Mouse (Mus musculus): Measurements from ENCODE around the gene Trp53. TPM values are rescaled to one million over a fixed set of nuclear protein-coding genes. Genes with fewer than 3 reads are reported as not detected.
"Not testable (repeated sequence)": the region's sequence is repeated elsewhere in the genome, so short reads cannot be mapped to it uniquely, and the experiment has no call there.

Trp53 gene
- polyA plus RNA-seq, 1 experiment from 2014 or later: 48.9 TPM

DNA sequence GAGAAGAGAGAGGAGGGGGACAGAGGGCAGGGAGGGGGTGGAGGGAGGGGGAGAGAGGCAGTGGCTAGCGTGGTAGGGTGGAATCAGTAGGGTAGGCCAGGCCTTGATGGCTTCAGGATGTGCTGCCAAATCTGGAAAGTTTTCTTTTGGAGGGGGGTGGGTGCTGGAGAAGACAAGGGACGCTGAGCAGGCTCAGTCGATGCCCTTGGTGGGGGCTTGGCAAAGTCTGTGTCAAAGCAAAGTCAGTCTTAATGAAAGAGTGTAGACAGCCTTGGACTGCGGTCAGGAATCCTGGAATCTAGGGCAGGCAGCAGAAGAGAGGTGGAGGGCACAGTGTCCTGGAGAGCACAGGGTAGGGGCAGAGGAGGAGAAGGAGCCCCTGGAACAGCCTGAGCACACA lies 30.7 kb downstream of the Trp53 start:
- 74% methylated on average over 4 of the region's 4 CpGs for WGBS
- no peaks in the 10 kb centered on the region for H3K36me3 ChIP-seq (ENCODE audit: control insufficient read depth, insufficient read depth, low read length)
- ATAC-seq: no peak
- peaks cover 9% of the 10 kb centered on the region; the same call in 1 of the 2 replicates for H3K4me1 ChIP-seq (ENCODE audit: control insufficient read depth, insufficient read depth, low read length)
- H3K4me3 ChIP-seq (ENCODE audit: low read depth, low read length): no peak overlapping the region
- no peak overlapping the region for H3K9ac ChIP-seq (ENCODE audit: low read depth, low read length)
- H3K27ac ChIP-seq (ENCODE audit: low read length): no peak overlapping the region
- H3K4me2 ChIP-seq (ENCODE audit: low read length): no peak overlapping the region
- no peaks in the 10 kb centered on the region for H3K27me3 ChIP-seq (ENCODE audit: control insufficient read depth, insufficient read depth, low read depth, low read length)
- no peaks in the 10 kb centered on the region for H3K9me3 ChIP-seq (replicated peaks; ENCODE audit: control insufficient read depth, low read length, poor library complexity, severe bottlenecking)

DNA sequence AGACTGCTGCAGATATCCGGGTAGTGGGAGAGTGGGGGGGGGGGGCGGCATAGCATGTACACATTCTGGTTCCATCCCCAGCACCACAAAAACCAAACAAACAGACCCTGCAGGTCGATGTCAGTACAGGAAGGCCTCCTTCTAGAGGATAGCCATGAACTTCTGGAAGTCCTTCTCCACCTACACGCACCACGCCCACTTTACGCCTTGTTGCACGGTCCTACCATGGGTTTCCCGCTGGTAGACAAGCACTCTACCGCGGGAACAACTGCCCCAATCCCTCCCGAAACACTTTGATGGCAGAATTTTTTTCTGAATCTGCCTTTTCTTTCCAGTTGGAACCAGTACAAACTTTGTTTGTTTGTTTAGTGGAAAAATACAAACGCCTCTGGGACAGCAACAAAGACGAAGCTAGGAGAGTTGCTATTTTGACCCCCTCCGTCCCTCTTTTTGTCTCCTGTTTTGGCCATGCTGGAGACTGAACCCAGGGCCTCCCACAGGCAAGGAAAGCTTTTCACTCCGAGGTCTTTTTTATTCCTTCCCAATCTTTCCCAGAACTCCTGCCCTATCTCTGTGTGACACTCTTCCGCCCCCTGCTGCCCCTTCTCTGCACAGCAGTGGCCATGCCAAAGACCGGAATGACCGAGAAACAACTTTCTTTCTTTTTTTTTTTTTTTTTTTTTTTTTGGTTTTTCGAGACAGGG lies 33.5 kb downstream of the Trp53 start:
- H3K9me3 ChIP-seq (replicated peaks; ENCODE audit: control insufficient read depth, low read length, poor library complexity, severe bottlenecking): no peaks in the 10 kb centered on the region
- H3K4me1 ChIP-seq (ENCODE audit: control insufficient read depth, insufficient read depth, low read length): peaks cover 4% of the 10 kb centered on the region; the same call in 1 of the 2 replicates
- no peaks in the 10 kb centered on the region for H3K36me3 ChIP-seq (ENCODE audit: control insufficient read depth, insufficient read depth, low read length)
- H3K4me2 ChIP-seq (ENCODE audit: low read length): peak overlapping the region; percentile 22
- no peak overlapping the region for H3K4me3 ChIP-seq (ENCODE audit: low read depth, low read length)
- no peak for ATAC-seq
- no peaks in the 10 kb centered on the region for H3K27me3 ChIP-seq (ENCODE audit: control insufficient read depth, insufficient read depth, low read depth, low read length)
- no peak overlapping the region for H3K9ac ChIP-seq (ENCODE audit: low read depth, low read length)
- H3K27ac ChIP-seq (ENCODE audit: low read length): no peak overlapping the region
- WGBS: 3% methylated on average over 18 of the region's 19 CpGs

DNA sequence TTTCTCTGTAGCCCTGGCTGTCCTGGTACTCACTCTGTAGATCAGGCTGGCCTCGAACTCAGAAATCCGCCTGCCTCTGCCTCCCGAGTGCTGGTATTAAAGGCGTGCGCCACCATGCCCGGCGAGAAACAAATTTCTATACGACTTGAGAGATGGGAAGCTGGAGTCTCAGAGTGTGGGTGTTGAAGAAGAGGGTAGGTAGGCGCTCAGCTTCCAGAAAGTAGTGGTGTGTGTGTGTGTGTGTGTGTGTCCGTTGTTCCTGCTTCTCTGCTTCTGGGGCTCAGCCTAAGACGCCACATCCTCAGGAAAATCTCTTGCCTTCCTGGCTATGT lies 34.1 kb downstream of the Trp53 start:
- H3K9me3 ChIP-seq (replicated peaks; ENCODE audit: control insufficient read depth, low read length, poor library complexity, severe bottlenecking); ATAC-seq; H3K27me3 ChIP-seq (ENCODE audit: control insufficient read depth, insufficient read depth, low read depth, low read length); H3K9ac ChIP-seq (ENCODE audit: low read depth, low read length); H3K4me3 ChIP-seq (ENCODE audit: low read depth, low read length); H3K4me2 ChIP-seq (ENCODE audit: low read length); H3K27ac ChIP-seq (ENCODE audit: low read length); H3K36me3 ChIP-seq (ENCODE audit: control insufficient read depth, insufficient read depth, low read length); H3K4me1 ChIP-seq (ENCODE audit: control insufficient read depth, insufficient read depth, low read length): not testable (repeated sequence)
- 53% methylated on average over 11 of the region's 11 CpGs for WGBS

DNA sequence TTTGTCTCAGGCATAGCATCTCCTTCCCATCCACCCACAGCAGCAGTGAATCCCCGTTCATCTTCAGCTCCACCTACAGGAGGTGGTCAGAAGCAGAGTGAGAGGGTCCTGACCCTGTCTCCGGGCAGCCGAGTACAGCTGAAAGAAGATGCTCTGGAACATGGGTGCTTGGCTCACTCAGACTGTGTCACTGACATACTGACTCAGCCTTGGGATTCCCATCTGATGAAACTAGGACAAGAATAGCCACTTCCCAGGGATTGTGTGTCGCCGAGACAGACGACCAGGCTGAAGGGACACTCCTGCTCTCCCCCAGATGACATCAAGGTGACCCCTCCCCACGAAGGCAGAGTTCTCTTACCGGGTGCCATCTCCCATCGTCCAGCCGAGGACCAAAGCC lies 36.6 kb downstream of the Trp53 start:
- Histone ChIP-seq H3K9me3 (replicated peaks; ENCODE audit: control insufficient read depth, low read length, poor library complexity, severe bottlenecking) (no peaks in the 10 kb centered on the region), H3K27ac (ENCODE audit: low read length) (no peak overlapping the region), H3K4me3 (ENCODE audit: low read depth, low read length) (no peak overlapping the region), H3K36me3 (ENCODE audit: control insufficient read depth, insufficient read depth, low read length) (no peaks in the 10 kb centered on the region), H3K4me2 (ENCODE audit: low read length) (no peak overlapping the region), H3K27me3 (ENCODE audit: control insufficient read depth, insufficient read depth, low read depth, low read length) (no peaks in the 10 kb centered on the region), H3K9ac (ENCODE audit: low read depth, low read length) (no peak overlapping the region), H3K4me1 (ENCODE audit: control insufficient read depth, insufficient read depth, low read length) (peaks cover 7% of the 10 kb centered on the region)
- no peak for ATAC-seq
- 45% methylated on average over 10 of the region's 10 CpGs for WGBS

DNA sequence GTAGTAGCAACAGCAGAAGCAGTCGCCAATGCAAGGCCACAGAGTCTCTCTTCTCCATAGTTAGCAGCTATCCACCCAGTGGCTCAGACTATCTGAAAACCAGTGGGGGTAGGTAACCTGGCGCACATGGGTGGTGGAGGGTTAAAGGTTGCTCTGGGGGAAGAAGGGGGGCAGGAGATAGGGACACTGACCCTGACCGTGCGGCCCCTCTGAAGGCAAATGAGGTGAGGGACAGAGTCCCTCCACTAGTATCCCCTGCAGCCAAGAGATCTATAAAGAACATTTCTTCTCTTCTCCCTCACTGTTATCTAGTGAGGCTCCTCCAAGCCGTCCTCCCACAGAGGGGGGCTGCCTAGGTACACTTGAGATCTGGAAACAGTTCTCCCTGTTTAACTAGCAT lies 37.6 kb downstream of the Trp53 start, which contains the start of gene Shbg:
Gene Shbg (minus strand): TSS at position 101 of the 400 bp plus-strand sequence.
- ATAC-seq: no peak
- Histone ChIP-seq H3K4me1 (ENCODE audit: control insufficient read depth, insufficient read depth, low read length) (peaks cover 11% of the 10 kb centered on the region), H3K4me3 (ENCODE audit: low read depth, low read length) (no peak within 1 kb of the TSS), H3K27ac (ENCODE audit: low read length) (no peak within 1 kb of the TSS), H3K9ac (ENCODE audit: low read depth, low read length) (no peak within 1 kb of the TSS), H3K36me3 (ENCODE audit: control insufficient read depth, insufficient read depth, low read length) (no peaks in the 10 kb centered on the region), H3K4me2 (ENCODE audit: low read length) (no peak within 1 kb of the TSS), H3K27me3 (ENCODE audit: control insufficient read depth, insufficient read depth, low read depth, low read length) (no peaks in the 10 kb centered on the region), H3K9me3 (replicated peaks; ENCODE audit: control insufficient read depth, low read length, poor library complexity, severe bottlenecking) (no peaks in the 10 kb centered on the region)
- WGBS: 76% methylated on average over 5 of the region's 5 CpGs

DNA sequence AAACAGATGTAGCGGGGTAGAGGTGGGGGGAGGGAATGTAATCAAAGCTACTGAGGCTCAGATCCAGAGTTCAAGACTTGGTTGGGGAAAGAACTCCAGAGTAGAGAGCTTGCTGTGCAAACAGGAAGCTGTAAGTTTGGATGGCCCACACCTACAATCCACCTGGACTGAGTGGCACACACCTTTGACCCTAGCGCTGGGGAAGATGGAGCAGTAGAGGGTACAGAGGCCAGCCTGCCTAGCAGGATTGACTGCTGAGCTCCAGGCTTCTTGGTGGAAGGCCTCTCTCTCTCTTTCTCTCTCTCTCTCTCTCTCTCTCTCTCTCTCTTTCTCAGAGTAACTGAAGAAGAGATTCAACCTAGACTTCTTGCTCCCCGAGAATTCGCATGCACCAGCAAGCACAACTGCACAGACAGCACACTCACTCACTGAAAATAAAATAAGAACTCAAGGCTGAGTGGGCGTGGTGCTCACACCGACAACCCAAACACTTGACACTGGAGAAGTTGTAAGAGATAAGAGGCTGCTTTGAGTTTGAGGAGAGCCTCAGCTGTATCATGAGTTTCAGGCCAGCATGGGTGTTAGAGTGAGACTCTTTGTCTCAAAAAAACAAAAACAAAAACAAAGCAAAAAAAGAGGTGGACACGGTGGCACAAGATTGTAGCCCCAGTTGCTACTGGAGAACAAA lies 40.4 kb downstream of the Trp53 start:
- no peak overlapping the region for H3K4me3 ChIP-seq (ENCODE audit: low read depth, low read length)
- 89% methylated on average over 7 of the region's 7 CpGs for WGBS

DNA sequence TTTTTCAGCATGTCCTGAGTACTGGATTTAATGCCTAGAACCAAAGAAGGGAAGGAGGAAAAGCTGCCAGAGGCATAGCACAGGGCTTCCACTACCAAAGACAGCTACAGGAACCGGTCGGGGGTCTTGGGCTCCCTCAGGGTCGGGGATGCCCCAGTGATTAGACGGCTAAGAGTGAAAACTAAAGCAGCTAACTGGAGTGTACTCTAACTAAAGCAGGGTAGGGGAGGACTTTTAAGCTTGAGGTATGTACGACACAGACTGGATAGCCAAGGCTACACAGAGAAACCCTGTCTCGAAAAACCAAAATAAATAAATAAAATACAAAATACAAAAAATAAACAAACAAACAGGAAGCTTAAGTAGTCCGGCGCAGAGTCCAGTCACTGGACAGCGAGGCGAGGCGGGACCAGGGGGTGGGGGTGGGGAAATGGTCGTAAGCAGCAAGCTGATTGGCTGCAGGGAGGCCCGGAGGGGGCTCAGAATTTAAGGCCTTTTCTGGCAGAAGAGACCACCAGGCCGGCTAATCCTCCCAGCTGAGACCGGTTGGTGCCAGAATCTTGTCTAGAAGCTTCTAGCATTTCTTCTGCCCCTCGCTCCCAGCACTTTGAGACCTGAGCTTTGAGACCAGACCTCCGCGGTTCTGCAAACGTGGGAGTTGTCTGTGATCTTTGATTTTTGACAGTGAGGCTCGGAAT lies 41.6 kb downstream of the Trp53 start, which contains the start of gene Sat2:
Gene Sat2 (plus strand): TSS at position 454 of the 698 bp plus-strand sequence.
- Histone ChIP-seq H3K4me2 (ENCODE audit: low read length) (peak within 1 kb of the TSS; percentile 75), H3K4me1 (ENCODE audit: control insufficient read depth, insufficient read depth, low read length) (peaks cover 10% of the 10 kb centered on the region), H3K9me3 (replicated peaks; ENCODE audit: control insufficient read depth, low read length, poor library complexity, severe bottlenecking) (no peaks in the 10 kb centered on the region), H3K4me3 (ENCODE audit: low read depth, low read length) (peak within 1 kb of the TSS; percentile 56), H3K27me3 (ENCODE audit: control insufficient read depth, insufficient read depth, low read depth, low read length) (no peaks in the 10 kb centered on the region), H3K9ac (ENCODE audit: low read depth, low read length) (peak within 1 kb of the TSS; percentile 80), H3K36me3 (ENCODE audit: control insufficient read depth, insufficient read depth, low read length) (no peaks in the 10 kb centered on the region), H3K27ac (ENCODE audit: low read length) (peak within 1 kb of the TSS; percentile 83)
- under 1% methylated on average over 20 of the region's 20 CpGs for WGBS
- peak; percentile 86 for ATAC-seq

More for the DNA sequence above, 40.4 kb downstream of the Trp53 start:
- no peaks in the 10 kb centered on the region for H3K36me3 ChIP-seq (ENCODE audit: control insufficient read depth, insufficient read depth, low read length)
- H3K4me2 ChIP-seq (ENCODE audit: low read length): no peak overlapping the region
- no peaks in the 10 kb centered on the region for H3K9me3 ChIP-seq (replicated peaks; ENCODE audit: control insufficient read depth, low read length, poor library complexity, severe bottlenecking)
- no peak overlapping the region for H3K9ac ChIP-seq (ENCODE audit: low read depth, low read length)
- H3K27me3 ChIP-seq (ENCODE audit: control insufficient read depth, insufficient read depth, low read depth, low read length): no peaks in the 10 kb centered on the region
- H3K4me1 ChIP-seq (ENCODE audit: control insufficient read depth, insufficient read depth, low read length): peaks cover 10% of the 10 kb centered on the region
- ATAC-seq: no peak
- H3K27ac ChIP-seq (ENCODE audit: low read length): no peak overlapping the region

DNA sequence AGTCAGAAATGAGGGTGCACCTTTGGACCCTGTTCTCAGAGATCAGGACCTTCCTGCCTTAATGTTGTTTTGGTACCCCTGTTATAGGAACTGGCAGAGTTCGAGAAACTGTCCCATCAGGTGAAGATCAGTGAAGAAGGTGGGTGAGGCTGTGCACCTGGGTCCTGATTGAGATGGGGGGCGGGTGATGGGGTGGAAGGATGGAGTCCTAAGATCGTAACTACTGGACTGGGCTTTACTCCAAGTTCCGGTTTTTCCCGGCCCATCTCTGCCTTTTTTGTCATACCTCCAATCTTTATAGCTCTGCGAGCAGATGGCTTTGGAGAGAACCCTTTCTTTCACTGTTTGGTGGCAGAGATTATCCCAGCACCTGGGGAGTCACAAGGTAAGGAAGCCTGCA lies 42.2 kb downstream of the Trp53 start:
- no peaks in the 10 kb centered on the region for H3K9me3 ChIP-seq (replicated peaks; ENCODE audit: control insufficient read depth, low read length, poor library complexity, severe bottlenecking)
- 46% methylated on average over 6 of the region's 6 CpGs for WGBS
- peak overlapping the region; percentile 56 for H3K4me3 ChIP-seq (ENCODE audit: low read depth, low read length)
- no peaks in the 10 kb centered on the region for H3K27me3 ChIP-seq (ENCODE audit: control insufficient read depth, insufficient read depth, low read depth, low read length)
- no peaks in the 10 kb centered on the region for H3K36me3 ChIP-seq (ENCODE audit: control insufficient read depth, insufficient read depth, low read length)
- H3K27ac ChIP-seq (ENCODE audit: low read length): peak overlapping the region; percentile 83
- peaks cover 10% of the 10 kb centered on the region for H3K4me1 ChIP-seq (ENCODE audit: control insufficient read depth, insufficient read depth, low read length)
- ATAC-seq: peak; percentile 33; the same call in 1 of the 2 replicates
- H3K9ac ChIP-seq (ENCODE audit: low read depth, low read length): peak overlapping the region; percentile 80
- peak overlapping the region; percentile 75 for H3K4me2 ChIP-seq (ENCODE audit: low read length)

DNA sequence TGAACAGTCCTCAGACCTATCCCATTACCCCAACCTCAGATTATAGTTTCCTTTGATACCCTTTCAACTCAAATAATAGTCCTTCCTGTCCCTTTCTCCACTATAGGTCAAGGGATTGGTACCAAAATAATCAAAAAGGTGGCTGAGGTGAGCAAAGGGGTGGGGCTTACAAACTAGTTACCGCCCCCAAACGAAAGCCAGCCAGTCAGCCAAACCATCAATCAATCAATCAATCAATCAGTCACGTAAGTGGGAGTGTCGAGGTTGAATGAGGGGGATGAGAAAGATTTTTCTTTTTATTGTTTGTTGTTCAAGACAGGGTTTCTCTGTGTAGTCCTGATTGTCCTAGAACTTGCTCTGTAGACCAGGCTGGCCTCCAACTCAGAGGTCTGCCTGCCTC lies 42.8 kb downstream of the Trp53 start:
- no peak for ATAC-seq
- Histone ChIP-seq H3K4me2 (ENCODE audit: low read length) (peak overlapping the region; percentile 75), H3K27me3 (ENCODE audit: control insufficient read depth, insufficient read depth, low read depth, low read length) (no peaks in the 10 kb centered on the region), H3K27ac (ENCODE audit: low read length) (no peak overlapping the region), H3K36me3 (ENCODE audit: control insufficient read depth, insufficient read depth, low read length) (no peaks in the 10 kb centered on the region), H3K9ac (ENCODE audit: low read depth, low read length) (peak overlapping the region; percentile 80; the same call in 1 of the 2 replicates), H3K4me3 (ENCODE audit: low read depth, low read length) (peak overlapping the region; percentile 56), H3K9me3 (replicated peaks; ENCODE audit: control insufficient read depth, low read length, poor library complexity, severe bottlenecking) (no peaks in the 10 kb centered on the region), H3K4me1 (ENCODE audit: control insufficient read depth, insufficient read depth, low read length) (peaks cover 10% of the 10 kb centered on the region)
- WGBS: 65% methylated on average over 4 of the region's 4 CpGs

All from midbrain, embryonic 16.5 days (tissue).